Mouse (Mus musculus): Measurements from ENCODE around the gene Galnt10. TPM values are rescaled to one million over a fixed set of nuclear protein-coding genes. Genes with fewer than 3 reads are reported as not detected.
A peak's percentile ranks its signal among the peaks of the same experiment; 100 is the strongest.

Galnt10 gene
- polyA plus RNA-seq, 1 experiment from 2014 or later = 27.5 TPM

DNA sequence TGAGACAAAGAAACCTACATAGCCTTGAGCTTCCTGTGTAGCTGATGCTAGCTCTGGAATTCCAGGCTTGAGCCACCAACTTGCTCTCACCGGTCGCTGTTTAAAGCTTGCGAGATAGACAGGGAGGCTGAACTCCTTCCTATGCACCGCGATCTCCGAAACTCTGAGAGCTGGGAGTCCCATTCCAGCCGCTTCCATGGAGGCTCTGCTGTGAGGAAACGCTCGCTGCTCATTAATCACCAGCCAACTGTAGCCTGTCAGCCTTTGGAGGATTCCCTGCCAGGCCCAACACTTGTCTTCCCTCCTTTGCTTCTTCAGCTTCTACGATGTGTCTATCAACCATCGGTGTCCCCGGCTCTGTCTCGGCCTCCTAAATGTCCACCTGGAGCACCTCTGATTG, 29.4 kb upstream of the Galnt10 start:
- Histone ChIP-seq H3K27me3 (peaks cover 11% of the 10 kb centered on the region), H3K27ac (replicated peaks) (no peak overlapping the region), H3K4me1 (peaks cover 8% of the 10 kb centered on the region; the same call in 1 of the 2 replicates), H3K9me3 (replicated peaks) (no peaks in the 10 kb centered on the region), H3K4me2 (replicated peaks) (no peak overlapping the region), H3K4me3 (replicated peaks) (no peak overlapping the region), H3K36me3 (no peaks in the 10 kb centered on the region), H3K9ac (no peak overlapping the region)
- WGBS = 73% methylated on average over 13 of the region's 13 CpGs
- no peak for ATAC-seq (ENCODE audit: insufficient number of reproducible peaks, low FRiP score, low TSS enrichment, low read depth)

DNA sequence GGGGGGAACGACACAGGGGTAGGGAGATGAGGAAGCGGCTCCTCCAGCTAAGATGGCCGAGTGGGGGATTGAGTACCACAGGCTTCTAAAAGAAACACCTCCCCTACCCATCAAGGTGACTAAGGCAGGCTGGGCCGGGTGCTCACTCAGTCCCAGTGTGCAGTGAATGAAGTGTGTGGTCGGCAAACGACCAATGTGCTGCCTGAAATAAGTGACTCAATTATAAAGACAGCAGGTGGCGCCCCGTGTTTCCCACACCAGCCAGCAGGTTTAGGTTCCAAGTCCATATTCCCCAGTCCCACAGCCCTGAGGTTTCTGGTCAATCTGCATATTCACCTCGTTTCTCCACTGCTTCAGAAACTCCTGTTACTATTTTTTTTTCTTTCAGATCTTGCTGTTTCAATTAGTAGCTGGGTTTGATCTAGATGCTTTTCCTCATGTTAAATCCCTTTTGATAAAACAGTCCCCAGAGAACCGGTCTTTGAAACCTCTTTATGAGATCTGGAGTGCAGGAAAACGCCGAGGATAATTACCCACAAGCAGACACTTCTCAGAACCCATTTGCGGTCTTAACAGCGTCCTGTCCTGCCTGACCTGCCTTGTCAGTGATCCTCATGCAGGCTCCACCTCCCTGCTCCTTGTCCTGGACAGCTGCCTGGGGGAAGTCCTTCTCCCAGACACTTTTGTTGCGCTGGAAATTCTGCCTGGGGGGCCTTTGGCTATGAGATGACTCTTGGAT, 27.5 kb upstream of the Galnt10 start:
- WGBS = 23% methylated on average over 15 of the region's 15 CpGs
- H3K9me3 ChIP-seq (replicated peaks) = no peaks in the 10 kb centered on the region
- H3K9ac ChIP-seq = no peak overlapping the region; the same call in 1 of the 2 replicates
- peaks cover 11% of the 10 kb centered on the region for H3K27me3 ChIP-seq
- H3K4me1 ChIP-seq = peaks cover 8% of the 10 kb centered on the region; the same call in 1 of the 2 replicates
- H3K4me2 ChIP-seq (replicated peaks) = no peak overlapping the region
- H3K4me3 ChIP-seq (replicated peaks) = no peak overlapping the region
- no peaks in the 10 kb centered on the region for H3K36me3 ChIP-seq
- no peak for ATAC-seq (ENCODE audit: insufficient number of reproducible peaks, low FRiP score, low TSS enrichment, low read depth)
- H3K27ac ChIP-seq (replicated peaks) = no peak overlapping the region

DNA sequence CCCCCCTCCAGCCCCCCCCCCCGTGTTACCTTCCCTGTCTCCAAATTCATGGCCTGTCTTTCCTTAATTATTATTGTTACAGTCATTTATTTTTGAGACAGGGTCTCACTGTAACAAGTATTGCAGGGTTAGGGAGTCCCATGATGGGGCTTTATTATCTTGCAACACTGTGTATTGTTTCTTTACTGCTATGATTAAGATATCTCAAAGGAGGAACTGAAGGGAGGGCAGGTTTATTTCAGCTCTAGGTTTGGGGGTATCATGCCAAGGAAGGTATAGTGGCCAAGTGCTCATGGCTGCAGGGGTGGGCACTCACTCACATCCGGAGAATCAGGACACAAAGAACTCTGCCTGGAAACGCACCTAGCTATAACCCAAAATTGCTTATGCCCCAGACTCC, 23.8 kb upstream of the Galnt10 start:
- H3K4me3 ChIP-seq (replicated peaks) = no peak overlapping the region
- no peak overlapping the region for H3K4me2 ChIP-seq (replicated peaks)
- H3K9ac ChIP-seq = no peak overlapping the region
- peaks cover 16% of the 10 kb centered on the region for H3K4me1 ChIP-seq
- no peak overlapping the region for H3K27ac ChIP-seq (replicated peaks)
- peaks cover 2% of the 10 kb centered on the region; the same call in 1 of the 2 replicates for H3K27me3 ChIP-seq
- no peaks in the 10 kb centered on the region for H3K9me3 ChIP-seq (replicated peaks)
- no peak for ATAC-seq (ENCODE audit: insufficient number of reproducible peaks, low FRiP score, low TSS enrichment, low read depth)
- no peaks in the 10 kb centered on the region for H3K36me3 ChIP-seq
- 75% methylated on average over 3 of the region's 3 CpGs for WGBS

DNA sequence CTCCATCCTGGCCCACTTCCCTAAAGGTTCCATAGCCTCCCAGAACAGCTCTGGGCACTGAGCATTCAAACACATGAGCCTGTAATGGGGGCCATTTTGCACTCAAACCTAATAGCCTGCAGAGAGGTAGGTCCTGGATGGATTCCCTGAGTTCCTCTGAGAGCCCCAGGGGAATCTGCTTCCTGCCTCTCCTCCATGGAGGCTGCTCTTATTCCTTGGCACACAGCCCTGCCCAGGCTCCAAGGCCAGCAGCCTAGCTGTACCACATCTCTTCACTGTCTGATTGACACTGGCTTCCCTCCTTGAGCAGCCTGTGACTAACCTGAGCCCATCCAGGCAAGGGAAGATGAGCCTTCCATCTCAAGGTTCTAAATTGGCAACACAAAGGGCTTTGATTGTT, 23.4 kb upstream of the Galnt10 start:
- Histone ChIP-seq H3K27ac (replicated peaks) (no peak overlapping the region), H3K4me3 (replicated peaks) (no peak overlapping the region), H3K27me3 (0 out of 2 replicates have a peak, but pooled peaks cover 2% of the 10 kb centered on the region), H3K9ac (no peak overlapping the region), H3K4me2 (replicated peaks) (no peak overlapping the region), H3K36me3 (no peaks in the 10 kb centered on the region), H3K9me3 (replicated peaks) (no peaks in the 10 kb centered on the region), H3K4me1 (peaks cover 16% of the 10 kb centered on the region)
- ATAC-seq (ENCODE audit: insufficient number of reproducible peaks, low FRiP score, low TSS enrichment, low read depth) = no peak

DNA sequence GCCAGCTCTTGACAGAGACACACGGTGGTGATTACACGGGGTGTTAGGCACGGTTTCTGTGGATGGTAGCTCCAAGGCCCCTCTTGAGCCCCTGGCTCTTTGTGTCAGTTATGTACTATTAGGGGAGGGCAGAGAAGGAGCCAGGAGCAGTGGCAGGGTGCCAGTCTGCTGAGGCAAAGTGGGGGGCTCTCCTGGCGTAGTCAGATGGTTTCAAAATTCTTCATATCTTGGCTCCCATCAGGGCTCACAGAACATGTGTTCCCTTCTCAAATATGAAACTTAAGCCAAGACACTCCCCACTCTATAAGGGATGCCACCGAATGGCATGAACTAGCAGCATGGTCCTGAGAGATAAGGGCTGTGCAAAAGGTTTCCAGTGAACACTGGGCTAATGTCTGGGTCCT, 20.8 kb upstream of the Galnt10 start:
- Histone ChIP-seq H3K4me3 (replicated peaks) (no peak overlapping the region), H3K4me1 (peaks cover 19% of the 10 kb centered on the region), H3K9ac (no peak overlapping the region), H3K9me3 (replicated peaks) (no peaks in the 10 kb centered on the region), H3K27me3 (peaks cover 4% of the 10 kb centered on the region; the same call in 1 of the 2 replicates), H3K27ac (replicated peaks) (no peak overlapping the region), H3K4me2 (replicated peaks) (no peak overlapping the region), H3K36me3 (no peaks in the 10 kb centered on the region)
- ATAC-seq (ENCODE audit: insufficient number of reproducible peaks, low FRiP score, low TSS enrichment, low read depth) = peak; percentile 82
- 24% methylated on average over 5 of the region's 5 CpGs for WGBS

DNA sequence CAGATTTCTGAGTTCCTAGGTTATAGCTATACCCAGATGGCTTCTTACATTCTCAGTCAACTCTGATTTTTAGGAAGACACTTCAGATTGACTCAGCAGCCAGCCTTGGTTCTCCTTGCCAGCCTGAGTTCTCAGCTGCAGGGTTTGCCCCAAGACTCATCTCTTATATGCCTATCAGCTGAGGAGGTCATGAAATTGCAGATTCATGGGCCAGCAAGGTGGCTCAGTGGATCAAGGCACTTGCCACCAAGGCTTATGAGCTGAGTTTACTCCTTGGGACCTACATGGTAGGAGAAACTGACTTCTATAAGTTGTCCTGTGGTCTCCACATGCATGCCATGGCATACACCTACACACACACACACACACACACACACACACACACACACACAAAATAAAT, 19.8 kb upstream of the Galnt10 start:
- no peaks in the 10 kb centered on the region for H3K36me3 ChIP-seq
- ATAC-seq (ENCODE audit: insufficient number of reproducible peaks, low FRiP score, low TSS enrichment, low read depth) = no peak
- no peak overlapping the region for H3K9ac ChIP-seq
- no peaks in the 10 kb centered on the region for H3K9me3 ChIP-seq (replicated peaks)
- H3K27me3 ChIP-seq = peaks cover 4% of the 10 kb centered on the region; the same call in 1 of the 2 replicates
- peaks cover 19% of the 10 kb centered on the region for H3K4me1 ChIP-seq
- no peak overlapping the region for H3K27ac ChIP-seq (replicated peaks)
- H3K4me3 ChIP-seq (replicated peaks) = no peak overlapping the region
- no peak overlapping the region for H3K4me2 ChIP-seq (replicated peaks)

DNA sequence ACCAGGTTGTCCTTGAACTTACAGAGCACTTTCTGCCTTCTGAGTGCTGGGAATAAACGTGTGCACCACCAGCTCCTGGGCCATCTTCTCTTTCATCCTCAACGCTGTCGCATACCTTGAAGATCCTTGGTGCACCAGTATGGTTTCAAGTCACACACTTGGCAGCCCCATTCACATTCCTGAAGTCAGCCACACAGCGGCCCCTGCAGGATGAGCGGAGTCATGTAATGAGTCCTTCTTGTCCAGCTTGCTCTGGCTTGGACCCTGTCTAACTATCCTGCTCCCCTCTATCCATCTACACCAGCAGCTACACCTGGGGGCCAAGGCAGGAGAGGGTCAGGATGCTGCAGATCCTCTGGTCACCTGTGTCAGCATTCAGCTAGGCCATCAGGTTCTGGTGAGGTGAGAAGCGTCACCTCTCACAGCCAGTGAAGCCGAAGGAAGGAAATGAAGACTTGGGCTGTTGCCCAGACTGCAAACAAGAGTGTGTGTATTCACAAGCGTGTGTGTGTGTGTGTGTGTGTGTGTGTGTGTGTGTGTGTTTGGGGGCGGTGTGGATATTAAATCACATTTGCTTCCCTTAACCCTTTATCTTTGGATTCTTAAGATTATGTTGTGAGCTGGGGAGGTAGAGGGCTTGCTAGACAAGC, 18.0 kb upstream of the Galnt10 start:
- Histone ChIP-seq H3K9ac (no peak overlapping the region), H3K36me3 (no peaks in the 10 kb centered on the region), H3K27ac (replicated peaks) (no peak overlapping the region), H3K27me3 (peaks cover 4% of the 10 kb centered on the region; the same call in 1 of the 2 replicates), H3K4me3 (replicated peaks) (no peak overlapping the region), H3K4me1 (peaks cover 19% of the 10 kb centered on the region), H3K4me2 (replicated peaks) (no peak overlapping the region), H3K9me3 (replicated peaks) (no peaks in the 10 kb centered on the region)
- no peak for ATAC-seq (ENCODE audit: insufficient number of reproducible peaks, low FRiP score, low TSS enrichment, low read depth)
- WGBS = 53% methylated on average over 9 of the region's 9 CpGs

DNA sequence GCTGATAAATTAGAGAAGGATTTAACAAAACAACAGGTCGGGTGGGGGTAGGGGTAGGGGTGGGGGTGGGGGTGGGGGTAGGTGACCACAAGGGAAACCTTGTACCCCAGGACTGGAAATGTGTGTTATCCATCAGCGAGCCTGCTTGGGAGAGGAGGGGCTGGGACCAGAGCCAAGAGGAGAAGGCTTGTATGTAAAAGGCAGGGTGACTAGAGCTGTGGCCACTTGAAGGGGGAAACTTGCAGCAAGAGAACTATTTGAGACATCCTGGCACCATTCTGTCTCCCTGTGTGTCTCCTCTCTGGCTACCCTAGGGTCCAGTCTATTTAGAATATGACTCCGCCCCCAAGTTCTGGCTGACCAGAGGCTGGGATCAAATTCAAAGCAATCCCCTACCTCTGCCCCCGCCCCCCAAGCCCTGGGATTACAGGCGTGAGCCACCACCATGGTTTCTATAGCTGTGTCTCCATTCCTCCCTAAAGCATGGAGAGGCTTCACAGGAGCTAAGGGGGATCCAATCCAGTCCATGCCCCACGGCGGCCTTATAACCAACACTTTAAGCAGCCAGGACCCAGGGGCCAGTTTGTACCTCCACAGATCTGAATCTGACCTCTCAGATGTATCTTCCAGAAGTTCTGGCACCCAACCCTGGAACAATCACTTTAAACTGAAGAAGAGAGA, 13.3 kb upstream of the Galnt10 start:
- no peak overlapping the region for H3K27ac ChIP-seq (replicated peaks)
- peaks cover 13% of the 10 kb centered on the region for H3K4me1 ChIP-seq
- no peaks in the 10 kb centered on the region for H3K36me3 ChIP-seq
- H3K4me3 ChIP-seq (replicated peaks) = no peak overlapping the region
- peaks cover 6% of the 10 kb centered on the region for H3K27me3 ChIP-seq
- 69% methylated on average over 7 of the region's 7 CpGs for WGBS
- ATAC-seq (ENCODE audit: insufficient number of reproducible peaks, low FRiP score, low TSS enrichment, low read depth) = no peak
- H3K4me2 ChIP-seq (replicated peaks) = no peak overlapping the region
- H3K9ac ChIP-seq = no peak overlapping the region
- H3K9me3 ChIP-seq (replicated peaks) = no peaks in the 10 kb centered on the region

DNA sequence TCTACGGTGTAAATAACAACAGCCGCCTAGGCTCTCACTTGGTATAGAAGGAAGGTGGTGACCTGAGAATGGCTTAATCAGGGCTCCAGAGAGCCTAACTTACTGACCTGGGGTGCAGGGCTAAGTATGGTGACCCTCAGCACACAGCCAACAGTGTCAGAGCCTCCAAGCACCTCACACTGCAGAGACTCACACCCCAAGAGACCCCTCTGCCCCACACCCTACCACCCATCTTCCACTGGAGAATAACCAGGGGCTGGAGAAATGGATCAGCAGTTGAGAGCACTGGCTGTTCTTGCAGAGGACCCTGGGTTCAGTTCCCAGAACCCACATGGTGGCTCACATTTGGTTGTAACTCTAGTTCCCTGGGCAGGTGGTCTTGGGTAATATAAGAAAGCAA, 12.2 kb upstream of the Galnt10 start:
- Histone ChIP-seq H3K4me1 (peaks cover 9% of the 10 kb centered on the region), H3K4me3 (replicated peaks) (no peak overlapping the region), H3K27ac (replicated peaks) (no peak overlapping the region), H3K36me3 (no peaks in the 10 kb centered on the region), H3K4me2 (replicated peaks) (no peak overlapping the region), H3K9ac (no peak overlapping the region), H3K27me3 (peaks cover 2% of the 10 kb centered on the region; the same call in 1 of the 2 replicates), H3K9me3 (replicated peaks) (no peaks in the 10 kb centered on the region)
- 98% methylated on average over 2 of the region's 2 CpGs for WGBS
- no peak for ATAC-seq (ENCODE audit: insufficient number of reproducible peaks, low FRiP score, low TSS enrichment, low read depth)

DNA sequence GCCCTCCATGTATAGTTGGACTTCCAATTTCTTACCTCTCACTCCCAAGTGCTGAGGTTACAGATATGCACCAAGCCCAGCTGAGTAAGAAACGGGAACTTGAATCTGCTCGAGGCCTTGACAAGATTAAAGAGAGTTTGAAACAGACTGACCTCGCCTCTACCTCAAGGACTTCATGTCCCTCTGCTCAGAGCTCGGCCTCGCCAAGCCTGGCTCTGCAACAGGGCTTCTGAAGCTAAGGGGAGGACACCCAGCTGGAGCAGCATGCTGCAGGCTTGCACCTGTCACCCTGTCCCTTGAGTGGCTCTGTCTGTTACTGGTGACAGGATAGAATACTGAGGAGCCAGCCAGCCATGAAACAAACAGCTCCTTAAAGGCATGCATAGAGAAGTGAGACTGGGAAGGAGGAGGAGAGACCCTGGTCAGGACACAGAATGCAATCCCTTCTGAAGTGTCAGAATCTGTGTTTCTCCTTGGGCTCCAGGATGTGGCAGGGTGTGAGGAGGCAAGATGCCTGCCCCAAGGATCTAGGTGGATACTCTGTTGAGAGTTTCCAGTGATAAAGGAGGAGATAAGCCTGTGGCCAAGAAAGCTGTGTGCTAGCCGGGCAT, 11.2 kb upstream of the Galnt10 start:
- Histone ChIP-seq H3K27me3 (peaks cover 2% of the 10 kb centered on the region; the same call in 1 of the 2 replicates), H3K36me3 (no peaks in the 10 kb centered on the region), H3K9me3 (replicated peaks) (no peaks in the 10 kb centered on the region), H3K4me1 (peaks cover 9% of the 10 kb centered on the region; the same call in 1 of the 2 replicates), H3K4me3 (replicated peaks) (no peak overlapping the region), H3K27ac (replicated peaks) (no peak overlapping the region), H3K9ac (no peak overlapping the region), H3K4me2 (replicated peaks) (no peak overlapping the region)
- no peak for ATAC-seq (ENCODE audit: insufficient number of reproducible peaks, low FRiP score, low TSS enrichment, low read depth)
- WGBS = 63% methylated on average over 6 of the region's 6 CpGs

DNA sequence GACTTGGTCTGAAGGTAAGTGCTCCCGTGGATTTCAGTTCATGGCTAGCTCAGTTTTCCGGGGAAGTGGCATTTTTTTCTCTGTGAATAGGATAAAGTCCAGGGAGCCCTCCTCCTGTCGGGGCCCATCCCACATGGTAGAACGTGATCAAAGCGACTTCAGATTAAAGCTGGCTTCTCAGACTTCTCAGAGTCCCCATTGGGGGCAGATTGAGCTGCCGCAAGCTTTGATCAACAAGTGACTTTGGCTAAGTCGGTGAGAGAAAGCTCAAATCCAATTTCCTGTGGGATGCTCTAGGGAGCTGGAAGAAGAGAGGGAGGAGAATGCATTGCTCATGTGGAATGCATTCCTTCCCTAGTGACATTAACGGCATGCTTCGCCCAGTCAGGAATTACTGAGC, 10.1 kb upstream of the Galnt10 start:
- ATAC-seq (ENCODE audit: insufficient number of reproducible peaks, low FRiP score, low TSS enrichment, low read depth) = no peak
- no peak overlapping the region for H3K9ac ChIP-seq
- H3K4me2 ChIP-seq (replicated peaks) = no peak overlapping the region
- no peak overlapping the region for H3K4me3 ChIP-seq (replicated peaks)
- peaks cover 2% of the 10 kb centered on the region; the same call in 1 of the 2 replicates for H3K27me3 ChIP-seq
- 10% methylated on average over 9 of the region's 9 CpGs for WGBS
- H3K9me3 ChIP-seq (replicated peaks) = no peaks in the 10 kb centered on the region
- H3K27ac ChIP-seq (replicated peaks) = no peak overlapping the region
- H3K4me1 ChIP-seq = peaks cover 9% of the 10 kb centered on the region; the same call in 1 of the 2 replicates
- H3K36me3 ChIP-seq = no peaks in the 10 kb centered on the region

All from embryonic facial prominence, embryonic 15.5 days (tissue).